Mouse (Mus musculus) embryonic stem cell, embryonic (primary cell): ENCODE measurements at regions not wholly inside any gene's neighbourhood (a gene's known extent, or its start where the extent isn't known, plus 50 kb on each side); places are given as distances from the start of the nearest gene placed in this dataset.
"Not testable (repeated sequence)": the region's sequence is repeated elsewhere in the genome, so short reads cannot be mapped to it uniquely, and the experiment has no call there.

Source experiments
- CTCF ChIA-PET, 4 experiments: fragments of 300-600 bp in 2 of 4; fragments of 350-600 bp in 2 of 4; sonication (Branson Sonifier 250); formaldehyde crosslinking; loops; one replicate each; lab custom pipeline; 2022; ENCODE audit warnings: inconsistent platforms in 2 of 4; lab: Charles Lee
- POLR2A ChIA-PET, 4 experiments: fragments of 300-600 bp in 2 of 4; fragments of 350-600 bp in 2 of 4; sonication (Branson Sonifier 250); formaldehyde crosslinking; loops; one replicate each; lab custom pipeline; 2022; ENCODE audit warnings: antibody characterized with exemption in 4 of 4, inconsistent platforms in 1 of 4; lab: Charles Lee

DNA sequence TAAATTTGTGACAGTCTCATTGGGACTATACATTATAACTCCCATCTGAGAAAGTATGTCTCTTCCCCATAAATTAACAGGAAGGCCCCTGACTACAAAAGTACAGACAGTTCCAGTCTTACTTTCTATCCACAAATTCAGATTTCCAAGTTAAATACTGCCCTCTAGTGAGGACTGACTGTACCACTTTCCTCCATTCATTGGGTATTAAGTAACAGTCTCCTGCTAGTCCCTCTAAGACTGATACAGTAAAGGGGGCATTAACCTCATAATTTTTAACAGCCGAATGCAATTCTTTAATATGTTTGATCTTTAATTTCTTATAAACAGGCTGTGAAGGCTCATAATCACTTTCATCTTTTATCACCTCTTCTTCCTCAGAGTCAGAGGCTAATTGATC is 131.0 kb upstream of the Adcyap1 start:
- POLR2A ChIA-PET, CTCF ChIA-PET: not testable (repeated sequence)

GRCm38 (mm10) chr17:93068489-93068888 is 130.3 kb upstream of the Adcyap1 start:
- ChIA-PET POLR2A (no interaction called here), CTCF (no interaction called here)

DNA sequence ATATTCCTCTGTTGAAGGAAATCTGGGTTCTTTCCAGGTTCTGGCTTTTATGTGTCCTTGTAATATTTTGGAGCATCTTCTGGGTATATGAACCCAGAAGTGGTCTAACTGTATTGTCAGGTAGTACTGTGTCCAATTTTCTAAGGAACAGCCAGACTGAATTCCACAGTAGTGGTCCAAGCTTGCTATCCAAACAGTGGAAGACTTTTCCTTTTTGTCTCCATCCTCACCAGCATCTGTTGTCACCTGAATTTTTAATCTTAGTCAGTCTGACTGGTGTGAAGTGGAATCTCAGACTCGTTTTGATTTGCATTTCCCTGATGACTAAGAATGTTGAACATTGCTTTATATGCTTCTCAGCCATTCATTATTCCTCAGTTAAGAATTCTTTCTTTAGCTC is 114.8 kb upstream of the Adcyap1 start:
- ChIA-PET POLR2A (no interaction called here), CTCF (no interaction called here)

DNA sequence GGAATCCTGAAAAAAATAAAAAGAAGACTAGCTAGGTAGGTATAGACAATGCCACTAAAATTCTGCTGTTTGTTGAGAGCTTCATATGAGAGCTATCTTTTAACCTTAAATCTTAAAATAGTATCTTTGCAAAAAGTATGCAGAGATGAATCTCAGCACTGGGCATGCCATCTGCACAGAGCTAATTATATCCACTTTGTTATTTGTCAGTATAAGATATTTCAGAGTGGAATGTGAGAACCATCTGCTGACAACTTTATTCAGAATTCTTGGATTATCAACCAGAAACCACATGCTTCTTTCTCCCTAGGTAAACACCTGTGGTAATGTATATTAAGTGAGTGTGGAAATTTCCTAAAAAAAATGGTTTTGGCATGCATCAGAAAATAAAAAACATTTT is 94.3 kb upstream of the Adcyap1 start:
- ChIA-PET POLR2A (no interaction called here), CTCF (no interaction called here)

DNA sequence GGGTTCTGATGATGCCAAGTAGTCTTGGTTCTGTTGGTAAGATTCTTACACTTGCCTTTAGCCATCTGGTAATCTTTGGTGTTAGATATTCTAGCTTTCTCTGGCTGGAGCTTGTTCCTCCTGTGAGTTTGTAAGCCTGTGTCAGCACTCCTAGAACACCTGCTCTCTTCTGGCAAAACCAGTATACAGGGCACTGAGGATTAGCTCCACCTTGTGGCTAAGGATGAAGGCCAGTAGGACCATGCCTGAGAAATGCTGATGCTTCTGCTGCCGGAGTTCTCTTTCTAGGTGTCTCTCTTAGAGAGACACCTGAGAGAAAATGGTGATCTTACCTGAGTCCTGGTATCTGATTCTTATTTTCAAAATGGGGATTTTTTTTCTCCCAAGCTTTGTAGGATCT is 58.8 kb upstream of the Adcyap1 start:
- POLR2A ChIA-PET, result no interaction called here
- CTCF ChIA-PET, result interaction anchor here in 3 of 4 experiments (0.5 to 2.4 kb wide), 6 partner anchors 206 to 1591 kb away, joined by 3 to 8 read pairs (median 3); no protein-coding TSS in a partner anchor

DNA sequence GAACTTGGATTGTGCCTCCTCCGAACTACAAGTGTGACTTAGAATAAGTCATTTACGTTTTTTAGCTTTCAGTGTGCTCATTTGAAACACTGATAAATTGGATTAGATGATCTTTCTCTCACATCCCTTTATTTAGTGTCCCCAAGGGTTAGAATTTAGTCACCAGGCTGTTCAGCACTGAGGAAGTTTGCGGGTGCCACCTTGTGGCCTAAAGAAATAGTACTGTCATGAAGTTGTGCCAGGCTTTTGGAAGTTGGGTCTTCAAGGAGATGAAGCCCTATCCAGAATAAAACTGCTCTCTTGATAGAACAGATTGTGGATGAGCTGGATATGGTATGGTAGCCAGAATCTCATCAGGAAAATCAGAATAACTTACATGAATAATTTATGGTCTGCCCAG is 57.7 kb upstream of the Adcyap1 start:
- ChIA-PET CTCF (interaction anchor here in 2 of 4 experiments (0.6 to 2.4 kb wide), 3 partner anchors 547 to 1924 kb away, joined by 3 to 8 read pairs (median 3); no protein-coding TSS in a partner anchor), POLR2A (interaction anchor here in 1 of 4 experiments (0.5 kb wide), 1 partner anchor 175 kb away, joined by 5 read pairs; no protein-coding TSS in a partner anchor)
